Mouse (Mus musculus) layer of hippocampus, adult 8-10 months (tissue): ENCODE measurements at regions not wholly inside any gene's neighbourhood (a gene's known extent, or its start where the extent isn't known, plus 50 kb on each side); places are given as distances from the start of the nearest gene placed in this dataset.

ENCODE experiments used
- DNase-seq, 2 experiments: peaks; one replicate each; pipeline ENCODE4 v3.0.0; 2022; ENCODE audit warnings: low spot score in 2 of 2

- DNase-seq = no peak
Measured at GRCm38 (mm10) chr13:84760978-84761377, 428.2 kb upstream of the Ccnh start.

GRCm38 (mm10) chr13:84761821-84762220 lies 427.4 kb upstream of the Ccnh start:
- DNase-seq = no peak

- DNase-seq = no peak
Measured at GRCm38 (mm10) chr13:84763916-84764315, 425.3 kb upstream of the Ccnh start.

GRCm38 (mm10) chr13:84771956-84772355 lies 417.3 kb upstream of the Ccnh start:
- DNase-seq = no peak

GRCm38 (mm10) chr13:84783017-84783937 lies 405.9 kb upstream of the Ccnh start:
- DNase-seq = no peak

- no peak for DNase-seq
Measured at GRCm38 (mm10) chr13:84804241-84804980, 384.8 kb upstream of the Ccnh start.

- DNase-seq = peak in 1 of 2 experiments; percentile 15
Measured at GRCm38 (mm10) chr13:84805190-84805589, 384.0 kb upstream of the Ccnh start.

GRCm38 (mm10) chr13:84809605-84810004 lies 379.6 kb upstream of the Ccnh start:
- no peak for DNase-seq
